Mouse (Mus musculus) heart, postnatal 0 days (tissue): ENCODE measurements at regions not wholly inside any gene's neighbourhood (a gene's known extent, or its start where the extent isn't known, plus 50 kb on each side); places are given as distances from the start of the nearest gene placed in this dataset.

ENCODE experiments used
- CTCF ChIP-seq: IDR thresholded peaks from 2 replicates; pipeline ENCODE4 v1.5.1; 2016; ENCODE audit warnings: antibody characterized with exemption, control low read depth, low read depth
- EP300 ChIP-seq: IDR thresholded peaks from 2 replicates; pipeline ENCODE4 v1.6.1; 2016; ENCODE audit warnings: antibody characterized with exemption, low read depth

DNA sequence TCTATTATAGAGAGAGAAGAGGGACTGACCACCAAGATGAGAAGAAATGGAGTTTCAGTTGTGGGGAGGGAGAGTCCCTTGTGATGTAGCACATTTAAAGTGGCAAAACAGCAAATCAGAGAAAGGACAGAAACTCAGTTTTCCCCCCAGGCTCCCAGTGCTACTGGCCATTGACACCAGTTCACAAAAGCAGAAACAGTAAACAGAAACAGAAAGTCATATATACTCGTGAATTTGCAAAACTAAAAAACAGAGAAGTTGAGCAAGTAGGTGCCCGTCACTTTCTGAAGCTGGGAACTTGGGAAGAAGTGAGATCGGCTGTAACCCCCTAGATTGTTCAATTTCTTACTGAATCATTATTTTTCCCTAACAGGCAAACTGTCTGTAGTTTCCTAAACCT is 86.3 kb upstream of the Gm12728 start:
- no peak for TF ChIP-seq CTCF
- no peak for TF ChIP-seq EP300
